25 mouse cellular contexts compared by ENCODE assay signal in the genomic region with DNA sequence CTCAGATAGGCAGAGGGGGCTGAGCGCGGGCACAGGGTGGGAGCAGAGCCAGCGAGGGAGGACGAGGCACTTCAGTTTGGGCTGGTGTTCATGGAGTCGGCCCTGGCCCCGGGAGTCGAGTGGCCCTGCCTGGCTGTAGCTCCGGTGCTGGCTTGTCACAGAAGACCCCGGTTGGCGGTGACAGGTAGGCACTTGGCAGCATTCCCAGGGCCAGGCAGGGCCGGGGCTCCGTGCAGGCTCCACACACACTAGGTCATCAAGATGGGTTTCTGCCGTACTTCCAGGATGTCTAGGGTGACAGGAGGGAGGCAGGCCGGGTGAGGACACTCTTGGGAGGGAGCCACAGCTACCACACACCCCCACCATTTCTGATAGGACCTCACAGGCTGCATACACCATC. TPM values are rescaled to one million over a fixed set of nuclear protein-coding genes. Genes with fewer than 3 reads are reported as not detected.
DNase-seq lines count a peak whose midpoint lies in the region; ATAC-seq and TF ChIP-seq lines count a peak whose summit lies in the region.
"Had no signal": no experiment of that assay in that cellular context is flagged by ENCODE, and none has a peak within 500 bp of the region (broad histone marks: within the 10 kb centered on the region; RNA-seq: fewer than 3 reads in every experiment).

No protein-coding gene starts in this region.

- no peak for TF ChIP-seq EP300 in heart, postnatal 0 days (IDR thresholded peaks at IDR 0.05; ENCODE audit: low read depth)

- ATAC-seq in heart, embryonic 13.5 days (ENCODE audit: extremely low read depth, insufficient number of reproducible peaks, low FRiP score, low TSS enrichment): no peak
- peak; percentile 45; the same call in 1 of the 2 replicates for ATAC-seq in heart, postnatal 0 days (ENCODE audit: insufficient read depth, low read depth)
- no peak for ATAC-seq in limb, embryonic 11.5 days (ENCODE audit: insufficient number of reproducible peaks, low FRiP score, low TSS enrichment, low read depth)
- ATAC-seq: CD4-positive, CD25-positive, alpha-beta regulatory T cell, adult 4 months; forebrain, embryonic 14.5 days; forebrain, postnatal 0 days; hindbrain, postnatal 0 days; inflammation-experienced regulatory T-cells, adult 6 months; intestine, embryonic 16.5 days had no signal

- DNase-seq in heart, adult 9 months (ENCODE audit: low spot score in 2 of 2): no peak
- DNase-seq in heart, postnatal 0 days (ENCODE audit: low spot score): no peak
- no peak for DNase-seq in heart, postnatal 10 days
- no peak for DNase-seq in limb, embryonic 11.5 days (ENCODE audit: low spot score)
- DNase-seq in limb, embryonic 10.5 days (ENCODE audit: low spot score): no peak
- DNase-seq: adrenal gland, adult 2 months; adrenal gland, postnatal 14 days; cerebellum, adult 11 months; cerebellum, adult 2 months; cerebellum, adult 9-11 months; cerebellum, postnatal 25 days; forebrain, postnatal 0 days; gastrocnemius, adult 2 months; gastrocnemius, postnatal 14 days; heart, postnatal 36 days; kidney, adult 18-20 months had no signal

- H3K4me1 ChIP-seq in heart, embryonic 13.5 days: peaks cover 25% of the 10 kb centered on the region
- H3K4me1 ChIP-seq in heart, postnatal 0 days (ENCODE audit: control insufficient read depth, insufficient read depth): peaks cover 7% of the 10 kb centered on the region; the same call in 1 of the 2 replicates
- H3K4me1 ChIP-seq in limb, embryonic 11.5 days (ENCODE audit: control insufficient read depth, insufficient read depth, low read length): no peaks in the 10 kb centered on the region
- H3K4me1 ChIP-seq in limb, embryonic 10.5 days: no peaks in the 10 kb centered on the region
- H3K4me1 ChIP-seq: embryonic facial prominence, embryonic 12.5 days; embryonic facial prominence, embryonic 15.5 days had no signal

- no peak overlapping the region for H3K4me3 ChIP-seq in heart, embryonic 13.5 days
- no peak overlapping the region for H3K4me3 ChIP-seq in heart, postnatal 0 days (ENCODE audit: low read depth, low read length)
- H3K4me3 ChIP-seq in limb, embryonic 11.5 days (ENCODE audit: low read depth, low read length): no peak overlapping the region
- H3K4me3 ChIP-seq in limb, embryonic 10.5 days: no peak overlapping the region
- H3K4me3 ChIP-seq: embryonic facial prominence, embryonic 12.5 days; embryonic facial prominence, embryonic 15.5 days; gastrocnemius, adult 2 months had no signal

- TF ChIP-seq CTCF in heart, postnatal 0 days (IDR thresholded peaks at IDR 0.05; ENCODE audit: low read depth): no peak

- WGBS in heart, embryonic 13.5 days: 51% methylated on average over 14 of the region's 14 CpGs
- 28% methylated on average over 14 of the region's 14 CpGs for WGBS in heart, postnatal 0 days
- 86% methylated on average over 14 of the region's 14 CpGs for WGBS in limb, embryonic 11.5 days
- WGBS in limb, embryonic 10.5 days: 93% methylated on average over 14 of the region's 14 CpGs

- no peaks in the 10 kb centered on the region for H3K27me3 ChIP-seq in heart, embryonic 13.5 days (replicated peaks)
- H3K27me3 ChIP-seq in heart, postnatal 0 days (ENCODE audit: control insufficient read depth, insufficient read depth, low read length): no peaks in the 10 kb centered on the region
- no peaks in the 10 kb centered on the region for H3K27me3 ChIP-seq in limb, embryonic 11.5 days (ENCODE audit: control insufficient read depth, insufficient read depth, low read length)
- H3K27me3 ChIP-seq in limb, embryonic 10.5 days (ENCODE audit: low read depth, poor library complexity, severe bottlenecking): no peaks in the 10 kb centered on the region
- H3K27me3 ChIP-seq: embryonic facial prominence, embryonic 12.5 days; embryonic facial prominence, embryonic 15.5 days had no signal

- H3K4me2 ChIP-seq in heart, embryonic 13.5 days: no peak overlapping the region
- H3K4me2 ChIP-seq in heart, postnatal 0 days (ENCODE audit: low read depth, low read length): no peak overlapping the region
- H3K4me2 ChIP-seq in limb, embryonic 11.5 days (ENCODE audit: low read depth, severe bottlenecking): no peak overlapping the region
- H3K4me2 ChIP-seq: embryonic facial prominence, embryonic 12.5 days; embryonic facial prominence, embryonic 15.5 days; hindbrain, embryonic 14.5 days had no signal

- intact Hi-C loops in heart, postnatal 10 days (cut with DNase I): no loop called here

- 0 out of 2 replicates have a peak overlapping the region, but pooled peaks have one; percentile 11 for H3K9ac ChIP-seq in heart, embryonic 13.5 days
- H3K9ac ChIP-seq in heart, postnatal 0 days (replicated peaks; ENCODE audit: low read depth, low read length): no peak overlapping the region
- H3K9ac ChIP-seq in limb, embryonic 11.5 days (ENCODE audit: low read length): 0 out of 2 replicates have a peak overlapping the region, but pooled peaks have one; percentile 12
- H3K9ac ChIP-seq: embryonic facial prominence, embryonic 12.5 days; embryonic facial prominence, embryonic 15.5 days; forebrain, postnatal 0 days; hindbrain, embryonic 14.5 days had no signal

- no peaks in the 10 kb centered on the region for H3K9me3 ChIP-seq in heart, embryonic 13.5 days
- no peaks in the 10 kb centered on the region for H3K9me3 ChIP-seq in heart, postnatal 0 days (replicated peaks; ENCODE audit: control insufficient read depth, low read length)
- no peaks in the 10 kb centered on the region for H3K9me3 ChIP-seq in limb, embryonic 11.5 days (ENCODE audit: control insufficient read depth, low read length)
- no peaks in the 10 kb centered on the region for H3K9me3 ChIP-seq in limb, embryonic 10.5 days (replicated peaks)
- H3K9me3 ChIP-seq: embryonic facial prominence, embryonic 12.5 days; embryonic facial prominence, embryonic 15.5 days had no signal

- peaks cover 62% of the 10 kb centered on the region for H3K36me3 ChIP-seq in heart, embryonic 13.5 days
- peaks cover 18% of the 10 kb centered on the region for H3K36me3 ChIP-seq in heart, postnatal 0 days (replicated peaks; ENCODE audit: control insufficient read depth, insufficient read depth, low read length)
- peaks cover 10% of the 10 kb centered on the region for H3K36me3 ChIP-seq in limb, embryonic 11.5 days (ENCODE audit: control insufficient read depth, insufficient read depth, low read length)
- peaks cover 72% of the 10 kb centered on the region for H3K36me3 ChIP-seq in limb, embryonic 10.5 days

- H3K27ac ChIP-seq in heart, embryonic 13.5 days (replicated peaks): 0 out of 2 replicates have a peak overlapping the region, but pooled peaks have one; percentile 45
- no peak overlapping the region for H3K27ac ChIP-seq in heart, postnatal 0 days (ENCODE audit: low read depth)
- H3K27ac ChIP-seq in limb, embryonic 11.5 days (replicated peaks; ENCODE audit: low read depth, low read length): no peak overlapping the region
- no peak overlapping the region for H3K27ac ChIP-seq in limb, embryonic 10.5 days
- H3K27ac ChIP-seq: embryonic facial prominence, embryonic 12.5 days; embryonic facial prominence, embryonic 15.5 days; gastrocnemius, adult 2 months; hindbrain, embryonic 14.5 days; hindbrain, postnatal 0 days had no signal

RNA-seq across cellular contexts. Expression of a gene that starts 25.8 kb away (rescaled TPM):
- 19.3 and 20.4 TPM in 2 replicates for polyA plus RNA-seq in heart, embryonic 13.5 days (2015; fragmentation: Nextera tagmentation; extraction: Ambion mirVana)
- total RNA-seq in heart, postnatal 0 days (2014; rRNA removed; ENCODE audit: low replicate concordance): 11.8 and 14.6 TPM in 2 replicates
- 10.7 and 11.4 TPM in 2 replicates for polyA plus RNA-seq in heart, postnatal 0 days (2015; fragmentation: Nextera tagmentation; extraction: Ambion mirVana)
- total RNA-seq in heart, postnatal 10 days (2021): 10 to 100 TPM; 21.2 to 21.9 TPM
- 64.8 and 73.1 TPM in 2 replicates for polyA plus RNA-seq in limb, embryonic 11.5 days (2014; fragmentation: Nextera tagmentation; extraction: Ambion mirVana)
- 67.9 and 69.1 TPM in 2 replicates for polyA plus RNA-seq in limb, embryonic 10.5 days (2016; fragmentation: Nextera tagmentation; extraction: Ambion mirVana)

RNA-seq across cellular contexts. Expression of a gene that starts 29.2 kb away (rescaled TPM):
- polyA plus RNA-seq in heart, embryonic 13.5 days (2015; fragmentation: Nextera tagmentation; extraction: Ambion mirVana): 0.41 and 0.56 TPM in 2 replicates
- 0.08 and 0.12 TPM in 2 replicates for total RNA-seq in heart, postnatal 0 days (2014; rRNA removed; ENCODE audit: low replicate concordance)
- 0.10 and 0.16 TPM in 2 replicates for polyA plus RNA-seq in heart, postnatal 0 days (2015; fragmentation: Nextera tagmentation; extraction: Ambion mirVana)
- total RNA-seq in heart, postnatal 10 days (2021): under 1 TPM; 0.22 TPM
- 0.69 and 1.1 TPM in 2 replicates for polyA plus RNA-seq in limb, embryonic 11.5 days (2014; fragmentation: Nextera tagmentation; extraction: Ambion mirVana)
- polyA plus RNA-seq in limb, embryonic 10.5 days (2016; fragmentation: Nextera tagmentation; extraction: Ambion mirVana): 1.2 and 1.3 TPM in 2 replicates

RNA-seq across cellular contexts. Expression of a gene that starts 39.4 kb away (rescaled TPM):
- 3.0 and 3.5 TPM in 2 replicates for polyA plus RNA-seq in heart, embryonic 13.5 days (2015; fragmentation: Nextera tagmentation; extraction: Ambion mirVana)
- 18.7 and 27.3 TPM in 2 replicates for total RNA-seq in heart, postnatal 0 days (2014; rRNA removed; ENCODE audit: low replicate concordance)
- 2.2 TPM in 2 replicates for polyA plus RNA-seq in heart, postnatal 0 days (2015; fragmentation: Nextera tagmentation; extraction: Ambion mirVana)
- total RNA-seq in heart, postnatal 10 days (2021): 10 to 100 TPM; 22.1 to 25.2 TPM
- 9.5 and 19.4 TPM in 2 replicates for polyA plus RNA-seq in limb, embryonic 11.5 days (2014; fragmentation: Nextera tagmentation; extraction: Ambion mirVana)
- polyA plus RNA-seq in limb, embryonic 10.5 days (2016; fragmentation: Nextera tagmentation; extraction: Ambion mirVana): 9.7 and 10.1 TPM in 2 replicates
